Mouse (Mus musculus) embryo, embryonic 11 days (tissue): ENCODE results near the gene Tbc1d5.

ENCODE experiments used
- DNase-seq: peaks from one replicate; pipeline ENCODE4 v3.0.0-alpha.2; 2015

Tbc1d5 gene

DNA sequence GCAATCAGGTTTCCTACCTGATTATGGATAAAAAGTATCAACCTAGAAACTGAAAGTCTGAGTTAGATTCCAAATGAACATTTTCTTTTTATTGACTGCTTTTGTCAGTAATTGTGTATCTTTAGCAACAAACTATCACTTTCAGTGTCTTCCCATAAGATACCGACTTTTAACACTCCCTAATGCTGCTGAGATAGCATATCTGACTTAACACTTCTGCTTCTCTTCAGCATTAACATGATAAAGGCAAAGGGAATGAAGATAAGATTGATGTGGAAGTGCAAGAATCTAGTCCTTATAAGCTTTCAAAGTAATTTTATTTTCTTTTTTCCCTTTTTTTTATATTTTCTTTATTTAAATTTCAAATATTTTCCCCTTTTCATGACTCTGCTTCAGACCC, 138.3 kb downstream of the Tbc1d5 start:
- no peak for DNase-seq

- no peak for DNase-seq
These were observed 155.9 kb downstream of the Tbc1d5 start for GRCm38 (mm10) chr17:51023227-51023626.

GRCm38 (mm10) chr17:51016384-51016783, 162.8 kb downstream of the Tbc1d5 start:
- DNase-seq, result no peak

GRCm38 (mm10) chr17:51013908-51014307, 165.2 kb downstream of the Tbc1d5 start:
- no peak for DNase-seq

DNA sequence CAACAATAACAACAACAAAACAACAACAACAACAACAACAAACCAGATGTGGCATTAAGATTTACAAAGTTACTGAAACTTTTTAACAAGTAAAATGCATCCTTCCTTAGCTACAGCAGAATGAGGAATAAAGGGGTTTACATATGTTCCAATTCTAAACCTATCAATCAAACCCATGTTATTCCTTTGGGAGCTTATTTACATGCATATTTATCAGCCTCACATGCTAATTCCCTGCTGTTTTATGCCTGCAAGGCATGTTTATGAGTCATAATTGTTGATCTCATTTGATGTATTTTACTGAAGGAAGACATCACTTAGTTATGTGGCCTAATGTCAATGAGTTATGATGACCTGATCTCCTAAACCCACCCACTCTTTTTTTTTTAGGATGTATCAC, 176.0 kb downstream of the Tbc1d5 start:
- DNase-seq, result no peak

GRCm38 (mm10) chr17:50998216-50998615, 180.9 kb downstream of the Tbc1d5 start:
- DNase-seq, result no peak

DNA sequence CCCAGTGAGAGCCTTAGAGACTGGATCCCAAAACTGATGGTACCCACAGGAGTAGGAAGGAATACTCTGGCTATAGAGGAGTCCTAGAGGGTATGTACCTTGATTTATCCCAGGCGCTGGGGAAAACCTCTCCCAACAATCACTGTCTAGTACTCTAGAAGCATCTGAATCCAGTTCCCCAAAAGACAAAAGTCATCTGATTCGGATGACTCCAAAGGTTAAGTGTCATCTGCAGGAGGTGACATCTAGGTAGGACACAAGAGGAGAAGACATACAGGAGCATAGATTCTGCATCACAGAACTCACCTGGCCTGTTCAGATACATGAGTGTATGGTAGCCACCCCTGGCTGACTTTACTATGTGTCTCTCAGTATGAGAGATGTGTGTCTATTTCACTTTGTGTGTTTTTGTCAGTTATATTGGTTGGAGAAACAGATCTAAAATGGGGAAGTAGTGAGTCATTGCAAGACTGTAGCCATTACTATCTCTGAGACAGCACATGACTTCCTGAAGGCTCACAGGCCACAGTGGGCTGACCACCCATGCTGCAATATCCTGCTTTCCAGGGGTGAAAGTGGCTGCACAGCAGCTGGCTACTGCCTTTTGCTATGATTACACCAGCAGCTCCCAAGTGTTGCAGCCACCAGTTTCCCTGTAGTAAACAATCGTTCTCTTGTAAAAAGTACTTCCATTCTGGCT, 185.7 kb downstream of the Tbc1d5 start:
- no peak for DNase-seq

GRCm38 (mm10) chr17:50990770-50991405, 188.3 kb downstream of the Tbc1d5 start:
- DNase-seq, result no peak

DNA sequence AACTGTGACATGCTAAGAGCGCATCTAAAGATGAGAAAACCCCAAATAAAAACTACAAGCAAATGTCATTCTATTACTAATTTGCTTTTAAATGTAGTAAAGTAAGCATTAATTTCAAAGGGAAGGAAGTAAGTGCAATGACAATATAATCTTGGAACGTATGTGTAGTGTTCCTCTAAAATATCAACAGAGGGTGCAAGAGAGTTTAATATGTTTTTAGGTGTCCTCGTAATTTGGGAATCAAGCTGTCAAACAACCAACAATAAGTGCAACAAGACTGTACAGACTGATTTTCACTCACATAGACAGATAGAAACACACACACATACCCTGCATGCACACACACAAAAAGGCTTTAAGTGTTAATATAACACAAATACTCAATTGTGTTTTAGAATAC, 191.2 kb downstream of the Tbc1d5 start:
- DNase-seq, result no peak

GRCm38 (mm10) chr17:50981933-50982332, 197.2 kb downstream of the Tbc1d5 start:
- DNase-seq, result no peak

- DNase-seq, result peak; percentile 27
These were observed 207.0 kb downstream of the Tbc1d5 start for GRCm38 (mm10) chr17:50972142-50972541.

DNA sequence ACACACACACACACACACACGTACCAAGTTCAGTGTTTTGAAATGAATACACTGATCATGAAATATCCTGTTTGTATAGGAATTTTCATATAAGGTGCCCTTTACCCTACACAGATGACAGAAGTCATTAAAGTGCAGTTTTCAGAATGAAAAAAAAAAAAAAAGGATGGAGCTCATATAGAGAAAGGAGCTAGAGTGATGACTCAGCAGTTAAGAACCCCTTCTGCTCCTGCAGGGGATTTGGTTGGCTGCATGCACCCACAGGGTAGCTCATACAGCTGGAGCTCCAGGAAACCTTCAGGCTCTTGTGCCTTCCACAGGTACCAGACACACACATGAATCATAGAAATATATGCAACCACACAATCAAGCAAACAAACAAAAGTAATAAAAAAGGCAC, 213.0 kb downstream of the Tbc1d5 start:
- no peak for DNase-seq

- no peak for DNase-seq
These were observed 224.8 kb downstream of the Tbc1d5 start for GRCm38 (mm10) chr17:50954313-50954712.

DNA sequence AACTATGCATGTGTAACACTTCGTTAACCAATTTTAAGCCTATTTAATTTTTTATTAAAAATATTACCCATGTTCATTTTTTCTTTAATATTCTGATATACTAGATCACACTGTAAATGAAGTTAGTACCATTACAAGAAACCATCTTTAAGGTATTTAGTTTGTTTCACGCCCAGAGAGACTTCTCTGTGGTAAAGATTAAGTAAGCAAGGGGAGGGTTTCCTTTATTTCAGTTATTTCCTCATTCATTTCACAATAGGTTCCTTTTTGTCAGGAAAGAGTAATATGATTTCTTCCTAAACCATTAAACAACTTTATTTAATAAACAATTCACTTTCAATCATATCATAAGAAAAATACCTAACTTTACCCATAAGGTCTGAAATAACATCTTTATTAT, 256.8 kb downstream of the Tbc1d5 start:
- DNase-seq, result no peak

DNA sequence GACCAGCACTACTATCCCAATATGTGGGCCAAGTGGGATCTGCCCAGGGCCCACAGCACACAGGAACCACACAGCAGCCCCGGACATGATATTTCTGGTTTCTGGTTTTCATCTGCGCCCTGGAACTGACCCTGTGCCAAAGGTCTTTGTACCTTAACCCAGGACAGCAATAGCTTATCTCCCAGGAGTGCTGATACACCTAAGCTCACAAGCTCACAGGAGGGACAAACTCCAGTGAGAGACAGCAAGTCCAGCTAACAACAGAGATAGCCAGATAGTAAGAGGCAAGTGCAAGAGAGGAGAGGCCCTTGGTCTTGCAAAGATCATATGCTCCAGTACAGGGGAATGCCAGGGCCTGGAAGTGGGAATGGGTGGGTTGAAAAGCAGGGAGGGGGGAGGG, 263.9 kb downstream of the Tbc1d5 start:
- DNase-seq, result no peak

DNA sequence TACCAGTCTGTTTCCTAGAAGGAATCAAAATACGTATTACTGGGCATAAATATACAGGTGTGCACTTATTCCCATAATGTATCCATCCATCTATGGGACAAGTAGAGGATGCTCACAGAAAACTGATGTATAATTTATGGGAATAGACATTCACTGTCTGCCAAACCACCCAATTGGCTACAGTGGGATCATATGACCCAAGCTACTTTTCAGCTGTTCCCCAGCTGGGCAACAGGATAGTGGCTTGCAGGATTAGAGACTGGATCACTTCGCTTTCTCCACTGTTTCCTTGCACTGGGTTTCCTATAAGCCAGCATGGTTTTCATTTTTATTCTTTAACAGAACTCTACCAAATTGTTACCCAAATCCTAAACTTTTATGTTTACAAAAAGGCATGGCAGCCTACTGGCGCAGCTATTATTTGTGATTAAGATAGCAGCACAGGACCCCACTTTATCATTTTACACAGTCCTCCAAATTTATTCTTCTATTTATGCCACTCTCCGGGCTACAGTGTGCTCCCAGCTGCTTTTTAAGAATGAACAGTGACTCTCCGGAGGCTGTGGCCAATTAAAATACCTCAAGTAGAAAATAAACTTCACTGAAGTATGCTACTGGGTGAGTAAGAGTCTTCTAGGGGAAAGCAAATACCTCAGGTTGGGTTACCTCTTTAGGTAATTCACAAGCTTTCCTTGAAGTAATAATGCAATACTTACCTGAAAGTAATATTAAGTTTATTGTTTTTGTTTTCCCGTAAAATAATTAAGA, 270.4 kb downstream of the Tbc1d5 start:
- DNase-seq, result peak; percentile 22

GRCm38 (mm10) chr17:50908160-50908559, 271.0 kb downstream of the Tbc1d5 start:
- no peak for DNase-seq

- DNase-seq, result peak; percentile 37
These were observed 272.5 kb downstream of the Tbc1d5 start for GRCm38 (mm10) chr17:50906630-50907029.

DNA sequence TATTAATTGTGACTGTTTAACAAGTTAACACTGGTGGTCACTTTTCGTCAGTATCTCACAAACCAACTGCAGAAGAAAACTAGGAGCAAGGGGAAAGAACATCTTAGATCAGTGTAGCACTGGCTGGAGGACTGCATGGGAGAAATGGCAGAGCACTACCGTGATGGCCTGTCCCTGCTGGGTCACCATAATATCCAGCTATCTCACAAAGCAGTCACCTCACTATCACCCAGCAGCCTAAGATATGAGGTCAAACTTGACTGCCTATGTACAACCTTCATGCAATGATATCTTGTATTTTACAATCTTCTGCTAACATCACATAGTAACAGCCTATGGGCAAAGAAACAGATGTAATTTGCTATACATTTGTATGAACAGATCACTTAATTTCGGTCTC, 274.7 kb downstream of the Tbc1d5 start:
- DNase-seq, result no peak

- no peak for DNase-seq
These were observed 281.3 kb downstream of the Tbc1d5 start for GRCm38 (mm10) chr17:50897867-50898266.

GRCm38 (mm10) chr17:50889475-50889874, 289.7 kb downstream of the Tbc1d5 start:
- no peak for DNase-seq

DNA sequence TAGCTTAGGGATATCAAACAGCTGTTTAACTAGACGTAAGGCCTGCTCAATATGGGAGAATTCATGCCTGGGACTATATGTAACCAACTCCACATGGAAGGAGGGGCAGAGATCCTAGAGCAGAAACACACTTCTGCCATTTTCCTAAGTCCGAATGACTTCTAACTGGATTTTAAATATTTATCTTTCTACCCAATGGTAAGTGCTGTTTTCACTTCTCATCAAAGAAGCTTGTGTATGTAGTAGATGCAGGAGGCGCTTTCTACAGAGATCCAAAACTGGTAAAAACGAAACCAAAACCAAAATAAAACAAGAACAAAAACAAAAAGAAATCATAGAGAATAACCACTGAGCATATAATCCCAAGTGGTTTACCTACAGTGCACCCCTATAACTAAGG, 299.2 kb downstream of the Tbc1d5 start:
- no peak for DNase-seq

DNA sequence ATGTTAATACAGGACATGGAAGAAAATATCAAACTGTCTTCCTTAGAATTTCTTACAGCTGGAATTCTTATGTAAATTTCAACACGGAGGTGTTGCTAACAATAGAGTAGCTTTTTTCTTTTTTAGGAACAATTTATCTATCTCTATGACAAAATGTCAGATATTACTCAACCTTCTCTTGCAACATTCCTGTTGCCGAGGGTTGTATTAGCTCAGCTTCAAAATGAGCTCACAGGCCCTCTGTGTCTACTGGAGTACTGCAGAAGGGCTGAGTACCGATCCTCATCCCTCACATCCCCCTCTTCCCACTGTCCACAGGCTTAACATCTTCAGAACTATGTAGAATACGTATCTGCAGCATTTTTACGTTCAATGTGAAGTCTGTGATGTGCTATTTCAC, 302.7 kb downstream of the Tbc1d5 start:
- DNase-seq, result no peak

DNA sequence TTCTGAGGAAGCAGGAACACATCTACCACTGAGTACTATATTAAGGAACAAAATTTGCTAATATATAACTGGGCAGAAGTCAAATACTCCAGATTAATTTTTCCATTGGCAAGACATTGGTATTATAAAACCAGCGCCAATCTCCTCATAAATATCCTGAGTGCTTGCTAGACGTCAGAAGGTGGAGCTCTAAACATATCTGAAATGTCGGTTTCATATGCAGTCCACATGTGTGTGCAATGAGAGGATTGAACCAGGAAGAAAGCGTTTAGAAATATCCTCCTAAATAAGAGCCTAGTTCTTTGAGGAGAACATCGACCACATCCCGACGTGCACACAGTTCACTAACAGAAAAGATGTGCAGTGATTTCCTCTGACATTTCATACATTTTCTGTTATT, 305.1 kb downstream of the Tbc1d5 start:
- peak; percentile 42 for DNase-seq
